ENCODE assay signal across 21 mouse cellular contexts in the genomic region with DNA sequence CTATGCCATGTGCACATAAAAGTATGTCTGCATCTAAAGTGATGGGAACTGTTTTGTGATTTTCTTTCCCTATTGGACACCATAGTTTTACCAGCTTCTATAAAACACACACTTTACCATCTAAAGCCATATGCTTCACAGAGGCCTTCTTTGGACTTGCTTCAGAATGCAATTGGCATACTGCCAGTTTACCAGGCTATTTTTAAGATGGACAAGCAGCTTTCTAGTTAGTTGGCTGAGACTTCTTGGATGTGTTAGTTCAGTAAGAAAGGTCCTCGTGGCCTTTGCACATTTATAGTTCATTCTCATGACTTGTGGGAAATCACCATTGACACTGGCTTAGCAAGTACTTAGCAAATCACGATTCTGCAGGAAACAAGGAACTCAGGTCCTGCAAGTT. TPM values are rescaled to one million over a fixed set of nuclear protein-coding genes. Genes with fewer than 3 reads are reported as not detected.
DNase-seq lines count a peak whose midpoint lies in the region; ATAC-seq and TF ChIP-seq lines count a peak whose summit lies in the region.
"Had no signal": no experiment of that assay in that cellular context is flagged by ENCODE, and none has a peak within 500 bp of the region (broad histone marks: within the 10 kb centered on the region; RNA-seq: fewer than 3 reads in every experiment).

No protein-coding gene starts in this region.

- no peak overlapping the region for H3K27ac ChIP-seq in forebrain, embryonic 14.5 days (ENCODE audit: low read depth, low read length)
- H3K27ac ChIP-seq in forebrain, embryonic 15.5 days (replicated peaks): no peak overlapping the region
- H3K27ac ChIP-seq: embryonic facial prominence, embryonic 15.5 days; hindbrain, embryonic 10.5 days; limb, embryonic 10.5 days; liver, embryonic 12.5 days; neural tube, embryonic 12.5 days had no signal

- ATAC-seq in forebrain, embryonic 14.5 days: no peak
- ATAC-seq in forebrain, embryonic 15.5 days (replicated peaks): no peak
- ATAC-seq: liver, embryonic 12.5 days had no signal

- H3K4me2 ChIP-seq in forebrain, embryonic 14.5 days (ENCODE audit: low read length): no peak overlapping the region
- H3K4me2 ChIP-seq in forebrain, embryonic 15.5 days (replicated peaks): no peak overlapping the region
- H3K4me2 ChIP-seq: embryonic facial prominence, embryonic 15.5 days; liver, embryonic 12.5 days; neural tube, embryonic 12.5 days had no signal

- 49% methylated on average over 2 of the region's 2 CpGs for WGBS in forebrain, embryonic 14.5 days
- WGBS in forebrain, embryonic 15.5 days: 38% methylated on average over 2 of the region's 2 CpGs
- 37% methylated on average over 2 of the region's 2 CpGs for WGBS in lung, adult 2 months

- no peaks in the 10 kb centered on the region for H3K36me3 ChIP-seq in forebrain, embryonic 14.5 days (ENCODE audit: control insufficient read depth, insufficient read depth, low read length)
- no peaks in the 10 kb centered on the region for H3K36me3 ChIP-seq in forebrain, embryonic 15.5 days
- H3K36me3 ChIP-seq: limb, embryonic 10.5 days; liver, embryonic 12.5 days; neural tube, embryonic 12.5 days had no signal

- intact Hi-C loops in heart, postnatal 10 days (cut with DNase I): loop anchor here (10.0 kb wide), 1 partner anchor 432 kb away; no protein-coding TSS in a partner anchor
- intact Hi-C loops in heart, postnatal 36 days (cut with DNase I): loop anchor here (5.0 to 10.0 kb wide), 3 partner anchors 389 to 718 kb away; a partner anchor contains a TSS

- no peak for TF ChIP-seq POLR2A in lung, adult 2 months (IDR thresholded peaks at IDR 0.05; ENCODE audit: borderline replicate concordance, extremely low read depth, low read depth, low read length)

- TF ChIP-seq CTCF in lung, adult 2 months (IDR thresholded peaks at IDR 0.05; ENCODE audit: insufficient read depth, low read length): no peak

- H3K4me1 ChIP-seq in forebrain, embryonic 14.5 days (ENCODE audit: control insufficient read depth, insufficient read depth, low read length): peaks cover 10% of the 10 kb centered on the region
- peaks cover 22% of the 10 kb centered on the region for H3K4me1 ChIP-seq in forebrain, embryonic 15.5 days
- peaks cover 5% of the 10 kb centered on the region; the same call in 1 of the 2 replicates for H3K4me1 ChIP-seq in lung, adult 2 months (ENCODE audit: control insufficient read depth, insufficient read depth, low read length)

- H3K4me3 ChIP-seq in forebrain, embryonic 14.5 days (ENCODE audit: low read depth, low read length): no peak overlapping the region
- no peak overlapping the region for H3K4me3 ChIP-seq in forebrain, embryonic 15.5 days
- no peak overlapping the region for H3K4me3 ChIP-seq in lung, adult 2 months (replicated peaks; ENCODE audit: extremely low read depth, low read depth, low read length)
- H3K4me3 ChIP-seq: embryonic facial prominence, embryonic 15.5 days; hindbrain, embryonic 10.5 days; limb, embryonic 10.5 days; liver, embryonic 12.5 days; neural tube, embryonic 12.5 days had no signal

- H3K9ac ChIP-seq in forebrain, embryonic 14.5 days (ENCODE audit: low read length): no peak overlapping the region
- no peak overlapping the region for H3K9ac ChIP-seq in forebrain, embryonic 15.5 days (replicated peaks)
- H3K9ac ChIP-seq: embryonic facial prominence, embryonic 15.5 days; liver, embryonic 12.5 days; neural tube, embryonic 12.5 days had no signal

- H3K27me3 ChIP-seq in forebrain, embryonic 14.5 days (replicated peaks; ENCODE audit: control insufficient read depth, insufficient read depth, low read length): peaks cover 15% of the 10 kb centered on the region; the same call in 1 of the 2 replicates
- H3K27me3 ChIP-seq in forebrain, embryonic 15.5 days: peaks cover 16% of the 10 kb centered on the region; the same call in 1 of the 2 replicates
- H3K27me3 ChIP-seq: embryonic facial prominence, embryonic 15.5 days had no signal

- peak; percentile 32 for DNase-seq in forebrain, embryonic 14.5 days (ENCODE audit: low spot score)
- DNase-seq in heart, postnatal 10 days: peak; percentile 31 to 36
- no peak for DNase-seq in heart, postnatal 36 days
- peak; percentile 10 for DNase-seq in lung, postnatal 10 days
- DNase-seq in lung, adult 2 months: no peak
- DNase-seq in cerebellum, postnatal 14 days: peak; percentile 30 to 64
- no peak for DNase-seq in natural killer cell, adult 2 months (ENCODE audit: low spot score in 2 of 2)
- DNase-seq: adrenal gland, postnatal 10 days; kidney, adult 8-10 months; right cerebral cortex, postnatal 25 days had no signal

- no peaks in the 10 kb centered on the region for H3K9me3 ChIP-seq in forebrain, embryonic 14.5 days (replicated peaks; ENCODE audit: control insufficient read depth, low read length)
- no peaks in the 10 kb centered on the region for H3K9me3 ChIP-seq in forebrain, embryonic 15.5 days
- H3K9me3 ChIP-seq: embryonic facial prominence, embryonic 15.5 days; hindbrain, embryonic 10.5 days; limb, embryonic 10.5 days; liver, embryonic 12.5 days; neural tube, embryonic 12.5 days had no signal

RNA-seq across cellular contexts. Expression of a gene that starts 4.2 kb away (rescaled TPM):
- polyA plus RNA-seq in forebrain, embryonic 14.5 days (2014; fragmentation: Nextera tagmentation; extraction: Ambion mirVana): 6.8 and 7.1 TPM in 2 replicates
- polyA plus RNA-seq in forebrain, embryonic 15.5 days (2015; fragmentation: Nextera tagmentation; extraction: Ambion mirVana): 6.2 and 7.7 TPM in 2 replicates
- 10 to 100 TPM; 14.9 to 17.2 TPM for total RNA-seq in heart, postnatal 10 days (2021)
- 10 to 100 TPM; 24.1 to 54.3 TPM for total RNA-seq in heart, postnatal 36 days (2021)
- 47.3 and 57.3 TPM in 2 replicates for polyA plus RNA-seq in lung, adult 2 months (2012; rRNA removed)

RNA-seq across cellular contexts. Expression of a gene that starts 11.3 kb away (rescaled TPM):
- polyA plus RNA-seq in forebrain, embryonic 14.5 days (2014; fragmentation: Nextera tagmentation; extraction: Ambion mirVana): 0.11 TPM in 1 of 2 replicates, not detected in the other
- 0.06 and 0.22 TPM in 2 replicates for polyA plus RNA-seq in forebrain, embryonic 15.5 days (2015; fragmentation: Nextera tagmentation; extraction: Ambion mirVana)
- total RNA-seq in heart, postnatal 10 days (2021): under 1 TPM in 1 of 2 experiments, not detected in 1; 0.12 TPM
- total RNA-seq in heart, postnatal 36 days (2021): not detected
- 5.4 and 7.6 TPM in 2 replicates for polyA plus RNA-seq in lung, adult 2 months (2012; rRNA removed)
- total RNA-seq: gastrocnemius, postnatal 4 days; megakaryocyte-erythroid progenitor cell, adult 5-6 weeks had no signal
- polyA plus RNA-seq: limb, embryonic 10.5 days; liver, embryonic 12.5 days; neural tube, embryonic 12.5 days; stomach, embryonic 16.5 days had no signal

RNA-seq across cellular contexts. Expression of a gene that starts 38.7 kb away (rescaled TPM):
- not detected in 2 replicates for polyA plus RNA-seq in forebrain, embryonic 14.5 days (2014; fragmentation: Nextera tagmentation; extraction: Ambion mirVana)
- polyA plus RNA-seq in forebrain, embryonic 15.5 days (2015; fragmentation: Nextera tagmentation; extraction: Ambion mirVana): not detected in 2 replicates
- total RNA-seq in heart, postnatal 10 days (2021): under 1 TPM; 0.30 to 0.38 TPM
- 1 to 10 TPM in 1 of 2 experiments, under 1 TPM in 1; 0.65 to 1.8 TPM for total RNA-seq in heart, postnatal 36 days (2021)
- polyA plus RNA-seq in lung, adult 2 months (2012; rRNA removed): 0.05 TPM in 1 of 2 replicates, not detected in the other
- total RNA-seq: megakaryocyte-erythroid progenitor cell, adult 5-6 weeks had no signal
- polyA plus RNA-seq: forebrain, embryonic 11.5 days; hindbrain, embryonic 10.5 days; limb, embryonic 10.5 days; liver, embryonic 12.5 days; lung, embryonic 16.5 days; neural tube, embryonic 12.5 days had no signal

Comparison
In these comparisons a context has a peak if more than half of its experiments do, and no peak if none do; other contexts are left out.
1. DNase-seq: peak in forebrain, embryonic 14.5 days (single experiment), heart, postnatal 10 days (2 of 2), lung, postnatal 10 days (single experiment) and cerebellum, postnatal 14 days (2 of 2); none in heart, postnatal 36 days (0 of 2), lung, adult 2 months (single experiment) and natural killer cell, adult 2 months (0 of 2).